Mouse (Mus musculus) heart, embryonic 15.5 days (tissue): ENCODE data around the gene Spocd1. TPM values are rescaled to one million over a fixed set of nuclear protein-coding genes. Genes with fewer than 3 reads are reported as not detected.

Source experiments
- polyA plus RNA-seq: library from polyadenylated mRNA; unstranded; fragments of >200 nt; fragmentation: Nextera tagmentation; extraction: Ambion mirVana; gene quantifications from 2 replicates; pipeline ENCODE4 v1.2.1, GENCODE M21; 2015

The Spocd1 gene
- polyA plus RNA-seq, 1 experiment from 2014 or later = 0.31 TPM

Other genes with a start within 250 kb of the Spocd1 start
- gene Tmem39b, start 232.4 kb upstream of the Spocd1 start, polyA plus RNA-seq = 6.1 and 7.4 TPM in 2 replicates
- 64.8 and 73.1 TPM in 2 replicates for gene Khdrbs1, start 186.9 kb upstream of the Spocd1 start, polyA plus RNA-seq
- 347 and 442 TPM in 2 replicates for gene Ptp4a2, start 118.0 kb upstream of the Spocd1 start, polyA plus RNA-seq
- gene Adgrb2, start 55.6 kb downstream of the Spocd1 start, polyA plus RNA-seq = 1.3 and 2.2 TPM in 2 replicates
- 36.5 and 55.2 TPM in 2 replicates for gene Col16a1, start 118.6 kb downstream of the Spocd1 start, polyA plus RNA-seq
- 48.9 and 63.0 TPM in 2 replicates for gene Pef1, start 173.3 kb downstream of the Spocd1 start, polyA plus RNA-seq
- 0.13 TPM in 1 of 2 replicates, not detected in the other for gene Hcrtr1, start 210.1 kb downstream of the Spocd1 start, polyA plus RNA-seq
- 52.0 and 57.2 TPM in 2 replicates for gene Tinagl1, start 245.9 kb downstream of the Spocd1 start, polyA plus RNA-seq